Mouse (Mus musculus) G1E-ER4 (cell line): ENCODE data around the gene Igdcc3. TPM values are rescaled to one million over a fixed set of nuclear protein-coding genes. Genes with fewer than 3 reads are reported as not detected.

ENCODE experiments used
- GATA1 ChIP-seq: IDR thresholded peaks from one replicate; pipeline ENCODE4 v1.8.0; 2012; ENCODE audit warnings: low read length, inconsistent platforms
- polyA plus RNA-seq: library from polyadenylated mRNA; stranded (reverse); fragments of >175 nt; gene quantifications from 2 replicates; pipeline ENCODE4 v1.2.3, GENCODE M21; 2012

The Igdcc3 gene
- polyA plus RNA-seq, 1 experiment: not detected

- TF ChIP-seq GATA1: no peak
Measured at GRCm38 (mm10) chr9:65161881-65162280, 20.9 kb downstream of the Igdcc3 start.

GRCm38 (mm10) chr9:65162711-65163639, 22.0 kb downstream of the Igdcc3 start:
- TF ChIP-seq GATA1: no peak

DNA sequence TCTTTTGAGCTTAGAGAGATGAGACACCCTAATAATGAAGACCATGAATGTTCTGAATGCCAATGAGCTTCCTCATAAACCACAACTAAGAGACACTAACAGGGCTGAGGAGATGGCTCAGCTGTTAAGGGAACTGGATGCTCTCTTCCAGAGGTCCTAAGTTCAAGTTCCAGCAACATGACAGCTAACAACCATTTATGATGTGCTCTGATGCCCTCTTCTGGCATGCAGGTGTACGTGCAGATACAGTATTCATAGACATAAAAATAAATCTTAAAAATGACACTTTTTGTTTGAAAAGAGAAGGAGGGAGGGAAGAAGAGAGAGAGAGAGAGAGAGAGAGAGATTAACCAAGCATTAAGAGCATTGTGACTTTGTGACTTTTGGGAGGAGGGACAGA, 23.9 kb downstream of the Igdcc3 start:
- no peak for TF ChIP-seq GATA1

DNA sequence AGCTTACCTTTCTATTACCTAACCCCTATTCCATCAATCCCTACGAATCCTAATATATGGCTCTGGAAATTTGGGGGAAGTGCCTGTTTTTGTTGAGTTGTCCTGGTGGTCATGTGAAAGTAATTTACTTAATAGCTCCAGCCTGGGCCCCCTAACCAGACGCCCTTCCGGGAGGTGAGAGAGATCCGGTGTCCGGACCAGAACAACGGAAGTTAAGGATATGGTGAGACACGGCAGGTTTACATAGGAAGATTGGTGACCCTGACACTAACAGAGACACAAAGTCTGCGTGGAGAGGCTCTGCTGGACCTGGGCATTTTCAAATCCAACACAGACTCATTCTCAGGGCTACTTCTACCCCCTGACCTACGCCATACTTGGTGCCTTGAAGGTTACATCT, 25.4 kb downstream of the Igdcc3 start:
- no peak for TF ChIP-seq GATA1

GRCm38 (mm10) chr9:65168534-65168933, 27.5 kb downstream of the Igdcc3 start:
- TF ChIP-seq GATA1: no peak

GRCm38 (mm10) chr9:65168952-65169351, 28.0 kb downstream of the Igdcc3 start:
- TF ChIP-seq GATA1: no peak

DNA sequence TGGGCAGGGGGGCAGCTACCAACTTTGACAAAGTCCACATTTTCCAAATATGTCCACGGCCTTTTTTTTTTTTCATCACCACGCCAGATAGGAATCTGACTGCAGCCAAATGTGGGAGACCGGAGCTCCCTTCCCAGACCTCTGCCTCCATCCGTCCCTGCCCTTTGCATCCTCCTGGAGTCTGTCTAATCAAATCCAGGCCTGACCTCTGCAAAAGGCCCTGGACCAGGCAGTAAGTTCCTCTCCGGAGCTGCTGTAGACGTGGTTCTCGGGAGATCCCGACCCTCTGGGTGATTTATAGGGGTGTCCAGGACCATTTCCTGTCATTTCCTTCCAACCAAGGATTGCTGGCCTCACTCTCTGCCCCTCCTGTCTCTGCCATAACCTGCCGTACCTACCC, 31.7 kb downstream of the Igdcc3 start:
- no peak for TF ChIP-seq GATA1

DNA sequence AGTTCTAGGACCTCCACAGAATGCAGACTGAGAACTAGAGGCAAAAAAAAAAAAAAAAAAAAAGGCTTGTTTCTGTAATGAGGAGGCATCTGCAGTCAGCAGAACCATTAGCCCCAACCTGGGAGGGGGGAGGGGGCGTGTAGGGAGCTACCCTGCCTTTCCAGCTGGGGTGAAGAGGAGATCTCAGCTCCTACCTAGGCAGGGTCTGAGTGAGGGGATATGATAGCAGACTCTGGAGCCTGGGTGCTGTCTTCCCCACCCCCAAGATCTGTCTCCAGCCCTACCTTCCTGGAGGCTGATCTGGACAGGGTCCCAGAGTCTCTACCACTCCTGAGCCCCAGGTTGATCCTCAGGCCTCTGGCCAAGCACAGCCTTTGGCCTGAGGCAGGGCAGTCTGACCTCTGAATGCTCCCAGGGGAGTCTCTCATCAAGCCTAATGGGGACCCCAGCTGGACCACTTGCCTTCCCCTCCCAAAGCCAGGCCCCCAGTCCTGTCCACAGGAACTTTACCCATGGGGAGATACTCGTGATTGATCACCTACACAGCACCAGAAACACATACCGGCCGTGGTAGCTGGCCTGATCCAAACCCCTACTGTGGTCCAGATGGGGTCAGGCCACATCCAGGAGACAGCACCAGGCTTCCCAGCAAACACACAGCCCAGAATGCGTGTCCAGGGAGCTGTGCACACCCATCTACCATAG, 34.4 kb downstream of the Igdcc3 start:
- no peak for TF ChIP-seq GATA1

GRCm38 (mm10) chr9:65175939-65176871, 35.2 kb downstream of the Igdcc3 start:
- no peak for TF ChIP-seq GATA1

DNA sequence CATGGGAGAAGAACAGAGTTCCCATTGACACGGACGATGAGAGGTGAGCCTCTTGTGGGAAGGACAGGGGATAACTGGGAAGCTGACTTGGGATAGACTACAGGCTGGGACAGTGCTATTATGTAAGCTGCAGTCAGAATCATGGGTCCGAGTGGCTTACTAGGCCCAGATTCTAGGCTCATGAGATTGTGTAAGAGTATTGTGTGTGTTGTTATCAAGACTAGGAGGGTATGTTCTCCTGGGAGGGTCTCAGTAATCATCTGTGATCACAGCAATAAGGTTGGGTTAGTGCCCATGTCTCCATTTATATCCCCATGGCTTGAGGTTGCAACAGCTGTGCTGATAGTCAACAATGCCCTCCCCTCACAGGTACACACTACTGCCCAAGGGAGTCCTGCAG, 36.5 kb downstream of the Igdcc3 start:
- no peak for TF ChIP-seq GATA1

DNA sequence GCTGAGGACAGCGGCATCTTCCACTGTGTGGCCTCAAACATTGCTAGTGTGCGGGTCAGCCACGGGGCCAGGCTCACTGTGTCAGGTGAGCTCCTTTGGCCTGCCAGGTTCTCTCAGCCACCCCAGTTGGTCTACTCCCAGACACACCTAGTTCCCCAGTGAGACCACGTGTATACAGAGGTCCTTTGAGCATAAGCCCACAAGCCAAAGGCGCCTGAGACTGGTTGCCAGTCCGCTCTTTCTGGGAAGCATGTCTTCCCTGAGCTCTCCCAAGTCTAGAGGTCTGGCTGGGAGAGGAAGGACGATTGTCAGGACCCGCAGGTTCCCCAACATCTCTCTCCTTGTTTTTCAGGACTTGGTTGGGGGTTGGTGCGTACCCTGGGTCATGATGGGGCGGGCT, 36.9 kb downstream of the Igdcc3 start:
- TF ChIP-seq GATA1: no peak

DNA sequence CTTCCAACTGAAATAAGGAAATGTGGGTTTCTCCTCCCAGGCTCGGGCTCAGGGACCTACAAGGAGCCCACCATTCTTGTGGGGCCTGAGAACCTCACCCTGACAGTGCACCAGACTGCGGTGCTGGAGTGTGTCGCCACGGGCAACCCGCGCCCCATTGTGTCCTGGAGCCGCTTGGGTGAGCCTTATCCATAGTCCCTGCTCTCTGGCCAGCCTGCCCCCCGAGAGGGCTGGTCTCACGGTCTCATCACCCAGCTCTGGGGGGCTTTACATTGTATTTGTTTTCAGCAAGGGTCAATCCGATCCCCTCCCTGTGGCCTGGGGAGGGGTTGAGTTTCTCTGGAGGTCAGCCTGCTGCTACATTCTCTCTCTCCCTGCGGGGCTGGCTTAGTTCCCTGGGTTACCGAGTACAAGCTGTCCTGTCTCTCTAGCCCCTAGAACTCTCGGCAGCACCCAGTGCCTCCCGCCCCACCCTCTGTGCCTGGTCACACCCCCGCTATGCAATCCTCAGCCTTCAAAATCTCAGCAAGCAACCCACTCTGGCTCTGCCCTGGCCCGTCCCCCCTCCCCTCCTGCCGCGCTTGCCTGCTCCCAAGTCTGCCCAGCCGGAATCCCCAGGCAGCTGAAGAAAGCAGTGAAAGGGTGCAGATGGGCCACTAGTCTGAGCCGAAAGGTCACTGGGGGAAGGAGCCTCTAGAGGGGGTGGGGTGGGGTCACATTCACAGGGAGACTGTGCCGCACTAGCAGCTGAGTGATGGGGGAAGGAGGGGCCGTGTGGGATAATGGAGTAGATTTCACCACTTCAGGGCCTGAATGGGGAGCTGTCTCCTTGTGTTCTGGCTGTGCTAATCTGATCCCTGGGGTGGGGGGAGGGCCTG, 37.6 kb downstream of the Igdcc3 start:
- no peak for TF ChIP-seq GATA1

GRCm38 (mm10) chr9:65179817-65180624, 39.0 kb downstream of the Igdcc3 start:
- no peak for TF ChIP-seq GATA1

DNA sequence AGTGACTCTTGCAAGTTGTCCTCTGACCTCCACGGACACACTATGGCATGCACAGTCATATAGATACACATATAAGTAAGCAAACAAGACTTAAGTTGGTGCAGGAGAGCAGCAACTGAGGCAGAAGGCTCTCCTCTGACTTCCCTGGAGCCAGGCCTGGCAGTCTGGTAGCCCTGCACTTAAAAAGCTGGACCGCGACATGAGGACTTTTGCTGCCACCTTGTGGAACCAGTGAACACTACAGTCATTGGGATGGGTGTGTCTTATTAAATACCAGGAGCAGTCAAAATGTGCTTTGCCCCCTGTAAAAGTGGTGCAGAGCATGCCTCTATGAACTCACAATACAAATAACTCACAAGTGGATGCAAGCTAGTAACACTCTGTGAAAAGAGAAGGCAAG, 47.6 kb downstream of the Igdcc3 start:
- TF ChIP-seq GATA1: no peak
